Mouse (Mus musculus) urinary bladder, adult 2 months (tissue): ENCODE results near the gene Nek9. TPM values are rescaled to one million over a fixed set of nuclear protein-coding genes. Genes with fewer than 3 reads are reported as not detected.

Experiments
- DNase-seq: peaks from one replicate; pipeline ENCODE4 v3.0.0; 2022; ENCODE audit warnings: low spot score
- polyA plus RNA-seq: library from polyadenylated mRNA; depleted of rRNA; stranded (reverse); fragments of >200 nt; gene quantifications from 2 replicates; pipeline ENCODE4 v1.2.3, GENCODE M21; 2012

Nek9 gene
- polyA plus RNA-seq, 1 experiment = 54.2 TPM

GRCm38 (mm10) chr12:85347196-85347595, 8.0 kb upstream of the Nek9 start:
- no peak for DNase-seq

GRCm38 (mm10) chr12:85346374-85346773, 7.2 kb upstream of the Nek9 start:
- DNase-seq = no peak

- no peak for DNase-seq
These were observed 6.4 kb upstream of the Nek9 start for GRCm38 (mm10) chr12:85345559-85345958.

- no peak for DNase-seq
These were observed 5.1 kb upstream of the Nek9 start for GRCm38 (mm10) chr12:85344252-85344651.

GRCm38 (mm10) chr12:85342310-85342709, 3.1 kb upstream of the Nek9 start:
- no peak for DNase-seq

- no peak for DNase-seq
These were observed 2.0 kb upstream of the Nek9 start for GRCm38 (mm10) chr12:85341131-85341530.

- no peak for DNase-seq
These were observed 785 bp upstream of the Nek9 start for GRCm38 (mm10) chr12:85339947-85340346.

GRCm38 (mm10) chr12:85338815-85339214, 347 bp downstream of the Nek9 start:
- no peak for DNase-seq

GRCm38 (mm10) chr12:85337567-85338311, 1.4 kb downstream of the Nek9 start:
- no peak for DNase-seq

GRCm38 (mm10) chr12:85330153-85330552, 9.0 kb downstream of the Nek9 start:
- no peak for DNase-seq

- DNase-seq = no peak
These were observed 30.5 kb downstream of the Nek9 start for GRCm38 (mm10) chr12:85308651-85309050.

- DNase-seq = peak; percentile 63
These were observed 33.8 kb downstream of the Nek9 start for GRCm38 (mm10) chr12:85305247-85305892.

- no peak for DNase-seq
These were observed 34.4 kb downstream of the Nek9 start for GRCm38 (mm10) chr12:85304725-85305124.

- DNase-seq = no peak
These were observed 35.9 kb downstream of the Nek9 start for GRCm38 (mm10) chr12:85303256-85303655.

- DNase-seq = no peak
These were observed 40.4 kb downstream of the Nek9 start for GRCm38 (mm10) chr12:85298835-85299180.

GRCm38 (mm10) chr12:85298127-85298834, 40.9 kb downstream of the Nek9 start:
- no peak for DNase-seq

GRCm38 (mm10) chr12:85297345-85297997, 41.7 kb downstream of the Nek9 start:
- DNase-seq = no peak

- DNase-seq = no peak
These were observed 42.2 kb downstream of the Nek9 start for GRCm38 (mm10) chr12:85296915-85297314.

- DNase-seq = no peak
These were observed 43.7 kb downstream of the Nek9 start for GRCm38 (mm10) chr12:85295506-85295905.

GRCm38 (mm10) chr12:85292906-85293305, 46.3 kb downstream of the Nek9 start:
- no peak for DNase-seq

GRCm38 (mm10) chr12:85292288-85292687, 46.9 kb downstream of the Nek9 start:
- no peak for DNase-seq

GRCm38 (mm10) chr12:85291541-85291940, 47.6 kb downstream of the Nek9 start:
- no peak for DNase-seq
